Mouse (Mus musculus) spleen, postnatal 4 days (tissue): Measurements from ENCODE around the gene Ldhal6b.
A peak's percentile ranks its signal among the peaks of the same experiment; 100 is the strongest.

ENCODE experiments used
- DNase-seq, 2 experiments: peaks; one replicate each; pipeline ENCODE4 v3.0.0; 2022; ENCODE audit warnings: low spot score in 2 of 2

The Ldhal6b gene

GRCm38 (mm10) chr17:5410336-5410735 is 8.2 kb downstream of the Ldhal6b start:
- DNase-seq: no peak

DNA sequence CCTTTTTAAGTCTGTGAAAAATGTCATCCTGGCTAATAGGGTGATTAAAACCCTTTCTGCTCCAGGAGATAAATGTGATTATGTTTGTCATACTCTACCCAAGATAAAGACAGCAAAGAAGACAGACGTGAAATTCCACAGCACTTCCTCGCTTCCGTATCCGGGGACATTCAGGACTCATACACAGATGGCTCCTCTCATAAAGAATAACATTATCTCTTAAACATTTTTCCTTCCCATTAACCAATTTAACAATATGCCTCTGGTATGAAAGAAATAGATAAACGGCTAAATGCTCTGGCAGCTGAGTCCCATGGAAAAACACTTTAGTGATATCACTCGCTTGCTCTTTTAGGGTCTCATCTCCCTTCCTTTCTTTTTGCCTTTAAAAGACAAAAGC is 11.5 kb downstream of the Ldhal6b start:
- DNase-seq: no peak

DNA sequence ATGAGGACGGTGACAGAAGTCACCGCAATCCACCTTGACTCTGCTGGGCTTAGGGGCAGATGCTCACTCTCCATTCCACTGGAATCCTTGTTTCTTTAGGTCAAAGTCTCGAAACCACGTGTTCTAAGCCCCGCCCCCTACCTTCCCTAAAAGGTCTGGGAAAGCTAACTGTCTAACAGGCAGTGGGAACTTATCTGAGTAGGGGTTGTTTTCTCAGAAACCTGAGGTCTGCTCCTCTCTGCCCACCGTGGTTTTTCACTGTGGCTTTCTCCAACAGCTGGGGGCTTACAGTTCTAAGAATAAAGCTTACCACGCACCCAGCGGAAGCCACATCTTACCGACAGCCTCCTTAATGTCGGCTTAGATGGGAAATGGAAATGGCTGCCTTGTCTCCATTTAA is 12.0 kb downstream of the Ldhal6b start:
- no peak for DNase-seq

GRCm38 (mm10) chr17:5403885-5404284 is 14.7 kb downstream of the Ldhal6b start:
- no peak for DNase-seq

DNA sequence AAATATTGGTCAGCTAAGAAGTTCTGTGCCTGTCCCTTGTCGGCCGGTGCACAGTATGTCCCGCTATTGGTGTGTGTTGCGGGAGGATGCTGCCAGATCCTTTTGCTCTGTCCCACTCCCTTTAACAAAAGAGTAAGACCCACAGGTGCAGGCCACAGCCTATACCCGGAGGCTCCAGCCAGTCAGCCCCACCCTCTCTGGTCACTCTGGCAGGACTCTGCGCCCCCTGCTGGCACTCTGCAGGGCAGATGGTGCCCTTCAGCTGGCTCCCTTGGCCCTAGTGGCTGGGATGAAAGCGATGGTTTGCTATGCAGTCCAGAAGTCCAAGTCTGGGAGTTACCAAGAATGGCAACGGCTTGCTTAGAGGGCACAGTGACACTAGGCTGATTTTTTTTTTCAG is 15.9 kb downstream of the Ldhal6b start:
- peak; percentile 74 to 89 for DNase-seq

DNA sequence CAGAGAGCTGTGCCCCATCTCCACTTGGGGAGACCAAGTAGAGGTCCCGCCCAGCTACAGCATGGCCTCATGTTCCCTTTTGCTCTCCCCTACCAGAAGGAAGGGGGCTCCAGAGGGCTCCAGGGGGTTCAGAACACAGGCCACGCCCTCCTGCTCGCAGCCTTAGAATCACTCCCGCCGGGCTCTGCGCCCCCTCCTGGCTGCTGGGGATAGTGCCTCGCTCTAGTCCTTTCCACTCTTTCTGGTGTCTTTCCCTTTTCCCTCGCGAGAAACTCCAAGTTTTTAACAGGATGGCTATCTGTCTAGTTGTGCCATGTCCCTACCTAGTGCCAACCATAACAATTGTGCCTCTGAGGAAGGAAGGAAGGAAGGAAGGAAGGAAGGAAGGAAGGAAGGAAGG is 16.5 kb downstream of the Ldhal6b start:
- DNase-seq: peak; percentile 61 to 89

GRCm38 (mm10) chr17:5401288-5401687 is 17.3 kb downstream of the Ldhal6b start:
- no peak for DNase-seq

- DNase-seq: no peak
These were observed 18.0 kb downstream of the Ldhal6b start for GRCm38 (mm10) chr17:5400435-5401090.

- DNase-seq: peak; percentile 74 to 90
These were observed 21.2 kb downstream of the Ldhal6b start for GRCm38 (mm10) chr17:5397148-5398007.

DNA sequence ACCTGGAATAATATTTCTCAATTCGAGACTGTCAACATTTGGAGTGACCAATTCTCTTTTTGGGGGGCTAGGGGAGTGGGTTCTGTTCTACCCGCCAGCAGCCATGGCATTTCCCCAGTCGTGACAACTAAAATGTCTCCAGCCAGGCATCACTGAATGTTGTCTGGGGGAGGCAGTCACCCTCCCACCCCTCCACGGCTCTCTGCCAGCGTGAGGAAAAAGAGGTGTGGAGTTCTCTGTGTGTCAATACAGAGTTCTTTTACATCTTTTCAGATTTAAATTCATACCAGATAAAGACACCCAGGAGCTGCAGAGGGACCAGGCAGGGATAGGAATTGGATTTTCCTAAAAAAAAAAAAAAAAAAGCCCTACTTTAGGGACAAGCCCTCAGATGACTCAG is 22.4 kb downstream of the Ldhal6b start:
- DNase-seq: no peak

- DNase-seq: no peak
These were observed 22.9 kb downstream of the Ldhal6b start for GRCm38 (mm10) chr17:5395454-5396205.

GRCm38 (mm10) chr17:5390682-5391081 is 27.9 kb downstream of the Ldhal6b start:
- no peak for DNase-seq

DNA sequence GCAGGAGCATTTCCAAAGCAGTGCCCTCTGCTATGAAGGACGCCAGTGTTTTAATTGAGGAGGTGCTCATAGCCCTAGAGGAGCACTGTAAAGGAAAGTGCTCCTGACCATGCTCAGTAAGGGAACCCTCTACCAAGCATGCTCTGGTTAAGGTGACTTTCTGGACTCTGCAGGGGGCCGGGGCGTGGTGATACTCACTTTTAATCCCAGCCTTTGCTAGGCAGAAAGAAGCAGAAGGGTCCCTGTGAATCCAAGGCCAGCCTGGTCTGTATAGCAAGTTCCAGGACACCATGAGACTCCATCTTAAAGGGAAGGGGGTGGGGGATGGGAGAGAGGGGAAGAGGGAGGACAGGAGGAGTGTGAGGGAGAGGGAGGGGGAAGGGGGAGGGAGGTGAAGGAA is 30.2 kb downstream of the Ldhal6b start:
- no peak for DNase-seq

DNA sequence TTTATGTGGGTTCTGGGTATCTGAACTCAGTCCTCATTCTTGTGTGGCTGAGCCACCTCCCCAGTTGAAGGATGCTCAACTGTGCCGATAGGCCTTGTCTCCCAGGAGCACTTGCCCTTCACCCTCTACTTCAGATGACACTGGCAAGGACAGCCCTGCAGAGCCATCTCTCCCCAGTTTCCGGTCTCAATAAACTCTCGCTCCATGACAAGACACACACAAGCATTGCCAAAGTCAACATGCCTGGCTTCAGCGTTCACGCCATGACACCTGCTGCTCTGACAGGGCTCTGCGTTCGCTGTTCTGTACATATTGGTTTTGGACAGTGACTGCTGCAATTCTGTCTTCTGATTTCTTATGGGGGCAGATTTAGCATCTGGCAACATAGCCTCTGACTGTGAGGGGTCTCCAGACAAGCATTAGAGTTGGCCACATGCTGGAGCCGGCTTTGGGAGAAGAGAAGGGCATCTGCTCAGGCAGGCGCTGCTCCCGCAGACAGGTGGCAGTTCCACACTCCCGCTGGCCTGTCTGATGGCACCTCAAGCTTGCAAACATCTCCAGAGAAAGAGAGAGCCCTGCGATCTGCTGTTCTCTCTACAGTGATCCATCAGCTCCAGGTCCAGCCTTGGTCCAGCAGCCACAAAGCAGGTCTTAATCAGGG is 31.6 kb downstream of the Ldhal6b start:
- no peak for DNase-seq

DNA sequence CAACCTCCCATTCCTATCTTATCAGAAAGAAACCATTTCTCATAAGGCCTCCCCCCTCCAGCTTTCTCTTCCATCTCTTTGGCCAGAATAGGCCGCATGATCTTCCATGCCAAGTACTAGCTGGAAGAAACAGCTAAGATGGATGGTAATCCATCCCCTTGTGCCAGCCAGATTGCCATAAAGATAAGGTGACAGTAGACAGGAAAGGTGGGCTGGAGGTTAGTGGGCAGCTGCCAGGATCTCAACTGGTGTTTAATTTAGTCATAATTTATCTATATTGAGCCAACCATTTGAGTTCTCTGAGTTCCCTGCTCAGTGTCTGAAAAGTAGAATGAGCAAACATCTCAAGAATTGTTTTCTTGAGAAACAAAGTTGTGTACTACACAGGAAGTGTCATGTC is 32.9 kb downstream of the Ldhal6b start:
- DNase-seq: no peak

DNA sequence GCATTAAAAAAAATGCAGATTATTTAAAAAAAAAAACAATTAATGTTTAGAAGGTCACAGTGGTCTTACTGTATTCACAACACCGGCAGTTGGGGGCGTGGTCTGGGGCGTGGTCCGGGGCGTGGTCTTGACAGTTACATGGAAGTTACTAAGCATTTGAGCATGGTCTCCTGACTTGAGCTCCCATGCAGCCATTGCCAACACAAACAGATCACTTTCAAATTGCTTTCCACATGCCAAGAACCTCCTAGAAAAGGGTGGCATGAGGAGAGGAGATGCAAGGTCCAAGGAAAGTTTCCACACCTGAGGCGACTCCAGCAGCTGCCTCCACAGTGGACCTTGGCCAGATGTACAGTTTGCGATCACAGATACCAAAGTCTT is 40.6 kb downstream of the Ldhal6b start:
- peak; percentile 55 to 76 for DNase-seq

DNA sequence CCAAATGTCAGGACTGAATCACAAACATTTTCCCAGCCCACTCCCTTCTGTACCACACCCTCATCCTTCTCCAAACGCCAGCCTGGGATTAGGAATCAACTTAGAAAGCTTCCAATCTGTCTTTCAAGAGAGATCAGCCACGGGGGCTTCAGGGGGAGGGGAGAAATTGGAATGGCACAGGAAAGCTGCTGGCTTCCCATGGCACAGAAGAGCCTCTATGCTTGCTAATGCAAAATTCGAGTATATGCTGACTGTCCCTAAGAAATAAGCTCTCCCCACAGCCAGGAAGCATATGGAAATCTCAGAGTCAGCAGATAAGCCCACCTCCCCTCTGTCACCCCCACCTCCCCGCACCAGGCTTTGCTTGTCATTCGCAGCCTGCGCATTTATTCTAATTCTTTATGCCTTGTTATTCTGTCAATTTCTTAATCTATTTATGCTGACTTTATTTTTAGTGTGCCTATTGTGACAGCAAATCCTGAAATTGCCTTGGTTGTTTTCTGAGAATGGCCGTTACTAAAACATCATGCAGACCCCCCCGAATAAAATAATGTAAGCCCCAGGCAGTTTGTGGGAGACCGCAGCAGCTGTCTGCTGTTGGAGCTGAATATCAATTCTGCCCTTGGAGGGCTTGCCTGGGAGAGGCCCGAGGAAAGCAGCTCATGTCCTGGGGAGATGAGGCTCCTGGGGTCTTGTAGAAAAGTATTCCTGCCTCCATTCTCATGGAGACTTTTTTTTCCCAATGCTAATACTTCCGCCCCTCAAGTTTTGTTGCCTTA is 41.2 kb downstream of the Ldhal6b start:
- no peak for DNase-seq

GRCm38 (mm10) chr17:5372951-5373350 is 45.6 kb downstream of the Ldhal6b start:
- no peak for DNase-seq

DNA sequence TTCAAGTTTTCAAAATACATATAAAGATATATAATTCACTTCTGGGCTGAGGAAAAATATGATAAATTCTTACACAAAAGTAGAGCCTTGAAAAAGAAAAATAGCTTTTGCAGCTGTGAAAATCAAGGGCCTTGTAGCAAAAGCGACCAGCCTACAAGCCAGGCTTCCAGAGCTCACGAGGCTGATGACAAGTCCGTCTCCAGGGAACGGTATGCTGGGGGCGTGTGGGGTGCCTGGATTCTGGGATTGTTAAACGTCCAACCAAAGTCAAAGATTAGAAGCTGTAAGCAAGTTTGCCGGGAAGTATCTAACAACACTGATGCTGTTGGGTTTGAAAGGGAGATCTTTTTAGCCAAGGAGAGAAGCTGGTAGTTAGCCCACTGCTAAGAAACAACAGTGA is 47.0 kb downstream of the Ldhal6b start:
- no peak for DNase-seq

DNA sequence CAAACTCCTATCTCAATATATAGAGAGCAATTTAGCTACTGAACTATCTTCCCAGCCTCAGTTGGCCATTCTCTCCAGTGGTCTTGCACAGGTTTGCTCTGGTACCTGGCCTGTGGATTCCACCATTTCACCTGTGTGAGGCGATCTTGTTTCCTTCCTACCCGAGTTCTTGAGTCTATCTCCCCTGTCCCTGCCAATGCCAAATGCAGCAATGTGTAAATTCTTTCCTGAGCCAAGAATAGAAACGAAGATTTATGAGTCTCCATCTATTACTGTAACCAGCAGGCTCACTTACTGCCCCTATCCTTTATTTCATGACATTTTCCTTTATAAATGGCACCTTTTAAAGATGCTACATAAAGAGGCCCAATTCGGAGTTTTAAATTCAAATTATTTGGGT is 47.5 kb downstream of the Ldhal6b start:
- DNase-seq: no peak
